Mouse (Mus musculus) CH12.LX (cell line): ENCODE results near the gene Tinagl1.

Experiments used
- CTCF ChIP-seq, 2 experiments: IDR thresholded peaks in 1 of 2; conservative IDR thresholded peaks in 1 of 2; 2 replicates each; pipeline ENCODE4 v1.5.1; 2011 to 2012; ENCODE audit warnings: low read depth in 2 of 2, low read length in 2 of 2, improper control_type of control experiment in 1 of 2, inconsistent platforms in 1 of 2, mild to moderate bottlenecking in 1 of 2, moderate library complexity in 1 of 2
- E2F4 ChIP-seq: IDR thresholded peaks from 2 replicates; pipeline ENCODE4 v1.6.1; 2011; ENCODE audit warnings: low read depth, low read length, improper control_type of control experiment; ENCODE audit not compliant: insufficient replicate concordance
- EP300 ChIP-seq: IDR thresholded peaks from 2 replicates; pipeline ENCODE4 v1.6.1; 2011; ENCODE audit warnings: low read length, improper control_type of control experiment
- MAZ ChIP-seq: IDR thresholded peaks from 2 replicates; pipeline ENCODE4 v1.6.1; 2012; ENCODE audit warnings: low read depth, mild to moderate bottlenecking, inconsistent platforms, low read length, improper control_type of control experiment, moderate library complexity
- POLR2A ChIP-seq: IDR thresholded peaks from 2 replicates; pipeline ENCODE4 v1.6.1; 2011; ENCODE audit warnings: low read depth, mild to moderate bottlenecking, improper control_type of control experiment, low read length
- RAD21 ChIP-seq: IDR thresholded peaks from 2 replicates; pipeline ENCODE4 v1.6.1; 2011; ENCODE audit warnings: low read depth, mild to moderate bottlenecking, low read length, improper control_type of control experiment, moderate library complexity
- TCF12 ChIP-seq: IDR thresholded peaks from 2 replicates; pipeline ENCODE4 v1.6.1; 2014; ENCODE audit warnings: low read depth, mild to moderate bottlenecking, inconsistent platforms, low read length, improper control_type of control experiment
- ZNF384 ChIP-seq: IDR thresholded peaks from 2 replicates; pipeline ENCODE4 v1.6.1; 2012; ENCODE audit warnings: low read depth, low read length, improper control_type of control experiment, inconsistent platforms

- TF ChIP-seq POLR2A (no peak), MAZ (no peak), CTCF (conservative IDR thresholded peaks at IDR 0.05 in 1 of 2, IDR thresholded peaks at IDR 0.05 in 1 of 2; ENCODE audit: low read depth in 2 of 2, low read length in 2 of 2) (no peak), RAD21 (no peak), EP300 (no peak), TCF12 (no peak), ZNF384 (no peak), E2F4 (no peak)
Observed at GRCm38 (mm10) chr4:130161349-130161748, 13.6 kb downstream of the Tinagl1 start.
